Mouse (Mus musculus) embryonic facial prominence, embryonic 15.5 days (tissue): ENCODE results near the gene 1700042G07Rik. TPM values are rescaled to one million over a fixed set of nuclear protein-coding genes. Genes with fewer than 3 reads are reported as not detected.

Experiments
- ATAC-seq: fragments of 200-750 bp; cut with Nextera tagmentation; 2 replicates; pipeline ENCODE4 v1.8.0; 2017; ENCODE audit warnings: low read depth, moderate TSS enrichment; ENCODE audit not compliant: insufficient number of reproducible peaks, low FRiP score, low TSS enrichment
- H3K27ac ChIP-seq: fragments of 300-500 bp; sonication (generic); replicated peaks from 2 replicates; pipeline ENCODE4 v1.5.1; 2015; ENCODE audit warnings: mild to moderate bottlenecking, inconsistent platforms
- H3K27me3 ChIP-seq: fragments of 300-500 bp; sonication (generic); 2 replicates; pipeline ENCODE4 v1.6.1; 2015; ENCODE audit warnings: inconsistent platforms
- H3K36me3 ChIP-seq: fragments of 300-500 bp; sonication (generic); 2 replicates; pipeline ENCODE4 v1.6.1; 2015; ENCODE audit warnings: mild to moderate bottlenecking, inconsistent platforms
- H3K4me1 ChIP-seq: fragments of 300-500 bp; sonication (generic); 2 replicates; pipeline ENCODE4 v1.6.1; 2015; ENCODE audit warnings: inconsistent platforms
- H3K4me2 ChIP-seq: fragments of 300-500 bp; sonication (generic); replicated peaks from 2 replicates; pipeline ENCODE4 v1.6.1; 2015; ENCODE audit warnings: mild to moderate bottlenecking, inconsistent platforms
- H3K4me3 ChIP-seq: fragments of 300-500 bp; sonication (generic); replicated peaks from 2 replicates; pipeline ENCODE4 v1.5.1; 2015; ENCODE audit warnings: mild to moderate bottlenecking, inconsistent platforms
- H3K9ac ChIP-seq: fragments of 300-500 bp; sonication (generic); 2 replicates; pipeline ENCODE4 v1.6.1; 2015; ENCODE audit warnings: inconsistent platforms
- H3K9me3 ChIP-seq: fragments of 300-500 bp; sonication (generic); replicated peaks from 2 replicates; pipeline ENCODE4 v1.6.1; 2016; ENCODE audit warnings: inconsistent platforms
- WGBS: fragments of 180-500 bp; shearing (Covaris S2); methylation state at CpG from one replicate; pipeline ENCODE4 v1.1.7; 2015; 5-methylcytosine and 5-hydroxymethylcytosine counted together
- polyA plus RNA-seq: library from polyadenylated mRNA; unstranded; fragments of >200 nt; fragmentation: Nextera tagmentation; extraction: Ambion mirVana; gene quantifications from 2 replicates; pipeline ENCODE4 v1.2.1, GENCODE M21; 2015

The 1700042G07Rik gene
- polyA plus RNA-seq, 1 experiment from 2014 or later, result not detected

- H3K36me3 ChIP-seq, result peaks cover 14% of the 10 kb centered on the region; the same call in 1 of the 2 replicates
- no peak overlapping the region for H3K4me3 ChIP-seq
- no peak for ATAC-seq
- H3K27me3 ChIP-seq, result no peaks in the 10 kb centered on the region
- WGBS, result 76% methylated on average over 2 of the region's 2 CpGs
- no peak overlapping the region for H3K9ac ChIP-seq
- H3K27ac ChIP-seq, result no peak overlapping the region
- 0 out of 2 replicates have a peak, but pooled peaks cover 3% of the 10 kb centered on the region for H3K4me1 ChIP-seq
- H3K9me3 ChIP-seq, result no peaks in the 10 kb centered on the region
- no peak overlapping the region for H3K4me2 ChIP-seq
These were observed 8.2 kb upstream of the 1700042G07Rik start for GRCm38 (mm10) chr4:116164759-116165554.

GRCm38 (mm10) chr4:116165708-116166407 is 7.3 kb upstream of the 1700042G07Rik start:
- Histone ChIP-seq H3K4me2 (no peak overlapping the region), H3K9ac (no peak overlapping the region), H3K36me3 (peaks cover 5% of the 10 kb centered on the region; the same call in 1 of the 2 replicates), H3K9me3 (no peaks in the 10 kb centered on the region), H3K27ac (no peak overlapping the region), H3K4me1 (0 out of 2 replicates have a peak, but pooled peaks cover 3% of the 10 kb centered on the region), H3K4me3 (no peak overlapping the region), H3K27me3 (no peaks in the 10 kb centered on the region)
- no peak for ATAC-seq
- WGBS, result 38% methylated on average over 8 of the region's 8 CpGs

- H3K4me2 ChIP-seq, result no peak within 1 kb of the TSS
- 0 out of 2 replicates have a peak, but pooled peaks cover 3% of the 10 kb centered on the region for H3K4me1 ChIP-seq
- H3K27ac ChIP-seq, result no peak within 1 kb of the TSS
- no peaks in the 10 kb centered on the region for H3K36me3 ChIP-seq
- no peak within 1 kb of the TSS for H3K9ac ChIP-seq
- no peaks in the 10 kb centered on the region for H3K9me3 ChIP-seq
- no peak within 1 kb of the TSS for H3K4me3 ChIP-seq
- WGBS, result 22% methylated on average over 7 of the region's 7 CpGs
- no peak for ATAC-seq
- no peaks in the 10 kb centered on the region for H3K27me3 ChIP-seq
These were observed 5.8 kb upstream of the 1700042G07Rik start, which contains the start of gene Tspan1 for GRCm38 (mm10) chr4:116167404-116167803. Tspan1 (minus strand) TSS chr4:116167601.

- no peaks in the 10 kb centered on the region for H3K27me3 ChIP-seq
- H3K4me1 ChIP-seq, result 0 out of 2 replicates have a peak, but pooled peaks cover 3% of the 10 kb centered on the region
- WGBS, result 79% methylated on average over 7 of the region's 8 CpGs
- H3K4me2 ChIP-seq, result no peak overlapping the region
- H3K9ac ChIP-seq, result no peak overlapping the region
- no peak overlapping the region for H3K27ac ChIP-seq
- no peak overlapping the region for H3K4me3 ChIP-seq
- ATAC-seq, result 0 out of 2 replicates have a peak, but pooled peaks have one; percentile 17
- H3K36me3 ChIP-seq, result no peaks in the 10 kb centered on the region
- no peaks in the 10 kb centered on the region for H3K9me3 ChIP-seq
These were observed 4.4 kb upstream of the 1700042G07Rik start for GRCm38 (mm10) chr4:116168617-116169352.

GRCm38 (mm10) chr4:116169353-116169672 is 3.9 kb upstream of the 1700042G07Rik start:
- Histone ChIP-seq H3K4me3 (no peak overlapping the region), H3K4me2 (no peak overlapping the region), H3K9me3 (no peaks in the 10 kb centered on the region), H3K27ac (no peak overlapping the region), H3K4me1 (peaks cover 3% of the 10 kb centered on the region; the same call in 1 of the 2 replicates), H3K27me3 (no peaks in the 10 kb centered on the region), H3K36me3 (no peaks in the 10 kb centered on the region), H3K9ac (no peak overlapping the region)
- no peak for ATAC-seq
- 73% methylated on average over 3 of the region's 3 CpGs for WGBS

- no peak overlapping the region for H3K9ac ChIP-seq
- H3K9me3 ChIP-seq, result no peaks in the 10 kb centered on the region
- no peaks in the 10 kb centered on the region for H3K36me3 ChIP-seq
- peaks cover 30% of the 10 kb centered on the region for H3K4me1 ChIP-seq
- H3K27me3 ChIP-seq, result no peaks in the 10 kb centered on the region
- H3K4me3 ChIP-seq, result no peak overlapping the region
- no peak for ATAC-seq
- H3K27ac ChIP-seq, result no peak overlapping the region
- no peak overlapping the region for H3K4me2 ChIP-seq
- 73% methylated on average over 4 of the region's 4 CpGs for WGBS
These were observed 580 bp downstream of the 1700042G07Rik start for GRCm38 (mm10) chr4:116173752-116174151.

- H3K27me3 ChIP-seq, result no peaks in the 10 kb centered on the region
- H3K27ac ChIP-seq, result no peak overlapping the region
- H3K36me3 ChIP-seq, result no peaks in the 10 kb centered on the region
- no peaks in the 10 kb centered on the region for H3K9me3 ChIP-seq
- H3K4me3 ChIP-seq, result no peak overlapping the region
- peaks cover 30% of the 10 kb centered on the region for H3K4me1 ChIP-seq
- H3K4me2 ChIP-seq, result no peak overlapping the region
- H3K9ac ChIP-seq, result no peak overlapping the region
- no peak for ATAC-seq
- 54% methylated on average over 6 of the region's 6 CpGs for WGBS
These were observed 1.4 kb downstream of the 1700042G07Rik start for GRCm38 (mm10) chr4:116174466-116175116.

GRCm38 (mm10) chr4:116175136-116175535 is 2.0 kb downstream of the 1700042G07Rik start:
- Histone ChIP-seq H3K27ac (no peak overlapping the region), H3K9ac (no peak overlapping the region)

GRCm38 (mm10) chr4:116175711-116176542 is 2.8 kb downstream of the 1700042G07Rik start:
- no peaks in the 10 kb centered on the region for H3K27me3 ChIP-seq
- no peaks in the 10 kb centered on the region for H3K36me3 ChIP-seq
- H3K4me3 ChIP-seq, result no peak overlapping the region
- no peak; the same call in 1 of the 2 replicates for ATAC-seq
- peaks cover 30% of the 10 kb centered on the region for H3K4me1 ChIP-seq
- H3K9me3 ChIP-seq, result no peaks in the 10 kb centered on the region
- peak overlapping the region; percentile 79 for H3K27ac ChIP-seq
- no peak overlapping the region for H3K9ac ChIP-seq
- 53% methylated on average over 7 of the region's 7 CpGs for WGBS
- H3K4me2 ChIP-seq, result peak overlapping the region; percentile 46

More at GRCm38 (mm10) chr4:116175136-116175535, 2.0 kb downstream of the 1700042G07Rik start:
- no peak overlapping the region for H3K4me3 ChIP-seq
- ATAC-seq, result no peak
- no peak overlapping the region for H3K4me2 ChIP-seq
- H3K36me3 ChIP-seq, result no peaks in the 10 kb centered on the region
- H3K4me1 ChIP-seq, result peaks cover 30% of the 10 kb centered on the region
- no peaks in the 10 kb centered on the region for H3K9me3 ChIP-seq
- no peaks in the 10 kb centered on the region for H3K27me3 ChIP-seq

GRCm38 (mm10) chr4:116176543-116176988 is 3.4 kb downstream of the 1700042G07Rik start:
- Histone ChIP-seq H3K4me2 (peak overlapping the region; percentile 46), H3K4me1 (peaks cover 34% of the 10 kb centered on the region), H3K9ac (no peak overlapping the region), H3K27me3 (no peaks in the 10 kb centered on the region), H3K27ac (peak overlapping the region; percentile 79), H3K9me3 (no peaks in the 10 kb centered on the region), H3K4me3 (peak overlapping the region; percentile 11), H3K36me3 (no peaks in the 10 kb centered on the region)
- WGBS, result 12% methylated on average over 10 of the region's 10 CpGs
- ATAC-seq, result peak; percentile 90
